Mouse (Mus musculus) C2C12 (cell line): ENCODE measurements at regions not wholly inside any gene's neighbourhood (a gene's known extent, or its start where the extent isn't known, plus 50 kb on each side); places are given as distances from the start of the nearest gene placed in this dataset.

Source experiments
- CEBPB ChIP-seq: IDR thresholded peaks from one replicate; pipeline ENCODE4 v1.6.1; 2011; ENCODE audit warnings: low read depth, mild to moderate bottlenecking, control low read depth, moderate library complexity
- CTCF ChIP-seq: IDR thresholded peaks from one replicate; pipeline ENCODE4 v1.5.1; 2011; ENCODE audit not compliant: control insufficient read depth, insufficient read depth, insufficient read length
- FOSL1 ChIP-seq: IDR thresholded peaks from one replicate; pipeline ENCODE4 v1.8.0; 2011; ENCODE audit warnings: mild to moderate bottlenecking, low read length; ENCODE audit not compliant: poor library complexity, insufficient read depth, severe bottlenecking
- MAX ChIP-seq: IDR thresholded peaks from one replicate; pipeline ENCODE4 v1.6.1; 2011; ENCODE audit warnings: mild to moderate bottlenecking, control low read depth
- MYOD1 ChIP-seq: IDR thresholded peaks from one replicate; pipeline ENCODE4 v1.6.1; 2011; ENCODE audit warnings: low read depth; ENCODE audit not compliant: control insufficient read depth, insufficient read length
- MYOG ChIP-seq: IDR thresholded peaks from one replicate; pipeline ENCODE4 v1.6.1; 2011; ENCODE audit not compliant: control insufficient read depth, insufficient read length; ENCODE audit errors: extremely low read depth
- USF1 ChIP-seq: IDR thresholded peaks from one replicate; pipeline ENCODE4 v1.6.1; 2011; ENCODE audit warnings: low read depth, mild to moderate bottlenecking, control low read depth, moderate library complexity

DNA sequence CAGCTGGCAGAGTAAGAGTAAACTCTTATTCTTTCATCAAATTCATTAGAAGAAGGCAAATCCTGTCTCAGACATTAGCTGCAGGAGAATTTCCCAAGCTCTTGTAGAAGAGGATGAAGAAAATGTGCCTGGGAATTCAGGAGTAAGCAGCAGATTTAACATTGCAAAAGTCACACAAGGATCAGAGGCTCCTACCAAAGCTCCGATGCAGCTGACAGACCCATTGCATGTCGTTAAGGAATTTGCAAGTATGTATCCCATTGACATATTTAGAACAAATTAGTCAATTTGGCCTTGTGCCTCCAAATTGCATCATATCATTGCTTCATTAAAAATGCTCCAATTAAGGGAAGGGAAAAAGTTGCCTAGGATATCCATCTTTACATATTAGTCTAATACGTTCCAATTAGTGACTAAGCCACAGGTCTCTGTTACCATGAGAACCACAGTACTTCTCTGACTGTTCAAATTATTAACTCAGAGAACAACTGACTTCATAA is 453.8 kb upstream of the Castor2 start:
- TF ChIP-seq MYOD1 = no peak
- no peak for TF ChIP-seq CTCF
- no peak for TF ChIP-seq MAX
- no peak for TF ChIP-seq MYOG
- TF ChIP-seq FOSL1 = no peak
- no peak for TF ChIP-seq USF1
- TF ChIP-seq CEBPB = no peak
